ENCODE assay signal across 20 mouse cellular contexts in genomic region chr8:91201184-91201583, GRCm38 (mm10).
"Had no signal": no experiment of that assay in that cellular context is flagged by ENCODE, and none has a peak within 500 bp of the region (broad histone marks: within the 10 kb centered on the region; RNA-seq: fewer than 3 reads in every experiment).

No protein-coding gene starts in this region.

- H3K4me1 ChIP-seq: intestine, embryonic 15.5 days; liver, embryonic 13.5 days; midbrain, embryonic 15.5 days; neural tube, embryonic 13.5 days had no signal

- H3K4me3 ChIP-seq: intestine, embryonic 15.5 days; layer of hippocampus, adult 2 months; left cerebral cortex, adult 2 months; liver, embryonic 13.5 days; midbrain, embryonic 12.5 days; midbrain, embryonic 15.5 days; myocyte; neural tube, embryonic 13.5 days had no signal

- H3K4me2 ChIP-seq: intestine, embryonic 15.5 days; liver, embryonic 13.5 days; lung, embryonic 14.5 days; midbrain, embryonic 12.5 days; midbrain, embryonic 15.5 days; neural tube, embryonic 13.5 days had no signal

- H3K27me3 ChIP-seq: intestine, embryonic 15.5 days; liver, embryonic 13.5 days; midbrain, embryonic 12.5 days; midbrain, embryonic 15.5 days; neural tube, embryonic 13.5 days had no signal

- H3K36me3 ChIP-seq: intestine, embryonic 15.5 days; liver, embryonic 13.5 days; midbrain, embryonic 12.5 days; midbrain, embryonic 15.5 days; neural tube, embryonic 13.5 days had no signal

- H3K9ac ChIP-seq: intestine, embryonic 15.5 days; liver, embryonic 13.5 days; lung, embryonic 14.5 days; midbrain, embryonic 12.5 days; midbrain, embryonic 15.5 days; neural tube, embryonic 13.5 days had no signal

- H3K27ac ChIP-seq: intestine, embryonic 15.5 days; kidney, postnatal 0 days; layer of hippocampus, adult 2 months; left cerebral cortex, adult 2 months; liver, embryonic 13.5 days; midbrain, embryonic 12.5 days; midbrain, embryonic 15.5 days; neural tube, embryonic 13.5 days had no signal

- H3K9me3 ChIP-seq: intestine, embryonic 15.5 days; liver, embryonic 13.5 days; midbrain, embryonic 12.5 days; midbrain, embryonic 15.5 days; neural tube, embryonic 13.5 days had no signal

- ATAC-seq: intestine, embryonic 15.5 days; midbrain, embryonic 15.5 days had no signal

- DNase-seq: kidney, adult 2 months; kidney, postnatal 25 days; layer of hippocampus, adult 9-11 months; liver, embryonic 13.5 days; lung, embryonic 14.5 days; lung, postnatal 10 days; lung, postnatal 36 days; right cerebral cortex, adult 18-20 months; right cerebral cortex, postnatal 25 days; spleen, adult 18-20 months; thymus, adult 2 months; thymus, postnatal 14 days had no signal
